Mouse (Mus musculus) adrenal gland, postnatal 14 days (tissue): ENCODE data around the gene Ndufaf2. TPM values are rescaled to one million over a fixed set of nuclear protein-coding genes. Genes with fewer than 3 reads are reported as not detected.
A peak's percentile ranks its signal among the peaks of the same experiment; 100 is the strongest.

ENCODE experiments used
- DNase-seq: peaks from one replicate; pipeline ENCODE4 v3.0.0; 2021; ENCODE audit warnings: mixed read lengths
- total RNA-seq: library from RNA; stranded (reverse); gene quantifications from 2 replicates; pipeline ENCODE4 v1.2.3, GENCODE M21; 2021

Ndufaf2 gene
- total RNA-seq, 1 experiment from 2014 or later = 40.5 TPM

- no peak for DNase-seq
Measured at GRCm38 (mm10) chr13:108032789-108033188, 125.6 kb downstream of the Ndufaf2 start.

GRCm38 (mm10) chr13:108025802-108026201 lies 132.6 kb downstream of the Ndufaf2 start:
- no peak for DNase-seq

DNA sequence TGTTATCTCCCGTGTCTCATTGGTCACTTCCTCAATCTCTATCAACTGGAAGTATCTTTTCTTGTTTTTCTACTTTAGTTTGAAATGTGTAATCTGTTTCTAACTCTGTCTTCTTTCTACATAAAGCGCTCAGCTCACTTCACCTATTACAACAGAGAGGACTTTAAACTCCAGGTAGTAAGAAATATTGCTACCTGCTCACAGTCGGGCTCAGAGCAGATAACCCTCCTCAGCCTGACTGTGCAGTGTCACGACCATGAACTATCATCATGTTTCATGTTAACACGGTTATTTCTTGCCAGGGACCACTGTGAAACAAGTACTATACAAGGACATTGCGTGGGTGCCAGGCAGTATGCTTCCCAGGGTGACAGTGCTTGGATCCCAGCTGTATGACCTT lies 141.1 kb downstream of the Ndufaf2 start:
- no peak for DNase-seq

DNA sequence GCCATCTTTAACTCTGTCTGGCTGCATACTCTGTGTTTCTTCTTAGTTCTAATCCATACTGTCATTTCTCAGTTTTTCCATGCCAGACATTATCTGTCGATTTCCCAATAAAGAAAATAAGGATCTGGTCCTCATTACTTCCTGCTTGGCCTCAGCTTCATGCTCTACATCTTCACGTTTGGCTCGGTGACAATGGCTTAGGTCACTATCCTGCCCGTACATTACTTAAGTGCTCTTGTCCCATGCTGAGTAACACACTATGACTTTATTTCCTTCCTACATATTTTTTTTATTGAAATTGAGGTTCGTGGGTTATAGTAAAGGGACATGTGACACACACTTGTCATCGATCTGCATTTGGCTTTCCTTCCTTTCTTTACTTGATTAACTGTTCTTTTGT lies 143.3 kb downstream of the Ndufaf2 start:
- DNase-seq = no peak

- no peak for DNase-seq
Measured at GRCm38 (mm10) chr13:108013839-108014238, 144.6 kb downstream of the Ndufaf2 start.

- DNase-seq = no peak
Measured at GRCm38 (mm10) chr13:108013110-108013509, 145.3 kb downstream of the Ndufaf2 start.

- no peak for DNase-seq
Measured at GRCm38 (mm10) chr13:108007861-108008260, 150.6 kb downstream of the Ndufaf2 start.

DNA sequence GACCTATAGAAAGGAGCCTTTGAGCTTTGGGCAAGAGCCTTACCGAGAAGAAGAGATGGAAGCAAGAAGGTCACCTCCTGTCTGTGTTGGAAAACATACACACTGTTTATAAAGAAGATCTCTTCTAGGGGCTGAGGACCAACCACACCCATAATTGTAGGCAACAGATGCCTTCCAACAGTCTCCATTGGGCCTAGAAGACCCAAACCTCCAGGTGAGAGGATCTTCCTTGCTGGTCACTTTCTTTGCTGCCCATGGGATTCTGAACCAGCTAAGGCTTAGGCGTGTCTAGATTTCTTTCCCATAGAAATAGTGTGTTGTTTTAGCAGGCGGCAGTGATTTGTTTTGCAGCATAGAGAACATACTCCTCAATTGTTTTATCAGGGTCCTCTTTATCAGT lies 162.1 kb downstream of the Ndufaf2 start:
- no peak for DNase-seq

- DNase-seq = no peak
Measured at GRCm38 (mm10) chr13:107995211-107995610, 163.2 kb downstream of the Ndufaf2 start.

DNA sequence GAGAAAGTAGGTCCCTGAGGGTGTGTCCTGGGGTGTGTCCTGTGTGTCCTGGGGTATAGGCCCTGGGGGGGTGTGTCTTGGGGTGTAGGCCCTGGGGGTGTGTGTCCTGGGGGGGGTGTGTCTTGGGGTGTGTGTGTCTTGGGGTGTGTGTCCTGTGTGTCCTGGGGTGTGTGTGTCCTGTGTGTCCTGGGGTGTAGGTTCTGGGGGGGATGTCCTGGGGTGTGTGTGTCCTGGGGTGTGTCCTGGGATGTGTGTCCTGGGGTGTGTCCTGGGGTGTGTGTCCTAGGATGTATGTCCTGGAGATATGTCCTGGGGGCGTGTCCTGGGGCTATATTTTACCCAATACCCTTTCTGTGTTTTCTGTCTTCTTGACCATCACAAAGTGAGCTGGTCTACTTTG lies 165.8 kb downstream of the Ndufaf2 start:
- DNase-seq = no peak

DNA sequence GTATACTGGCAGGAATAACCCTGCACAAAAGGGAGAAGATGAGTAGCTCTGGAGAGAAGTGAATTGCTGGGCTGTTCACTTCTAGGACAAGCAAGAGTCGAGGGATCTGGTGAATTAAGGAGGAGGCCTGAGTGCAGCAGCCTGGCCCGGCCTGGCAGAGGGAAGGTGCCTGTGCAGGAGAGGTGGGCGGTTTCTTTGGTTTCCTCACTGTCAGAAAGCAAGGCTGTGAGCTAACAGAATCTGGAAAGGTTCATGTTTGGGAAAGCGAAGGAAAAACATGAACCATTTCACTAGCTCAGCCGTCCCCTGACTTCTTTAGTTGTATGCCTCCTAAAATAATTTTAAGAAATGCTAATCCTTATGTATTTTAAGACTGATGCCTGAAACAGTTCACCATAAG lies 173.8 kb downstream of the Ndufaf2 start:
- no peak for DNase-seq

DNA sequence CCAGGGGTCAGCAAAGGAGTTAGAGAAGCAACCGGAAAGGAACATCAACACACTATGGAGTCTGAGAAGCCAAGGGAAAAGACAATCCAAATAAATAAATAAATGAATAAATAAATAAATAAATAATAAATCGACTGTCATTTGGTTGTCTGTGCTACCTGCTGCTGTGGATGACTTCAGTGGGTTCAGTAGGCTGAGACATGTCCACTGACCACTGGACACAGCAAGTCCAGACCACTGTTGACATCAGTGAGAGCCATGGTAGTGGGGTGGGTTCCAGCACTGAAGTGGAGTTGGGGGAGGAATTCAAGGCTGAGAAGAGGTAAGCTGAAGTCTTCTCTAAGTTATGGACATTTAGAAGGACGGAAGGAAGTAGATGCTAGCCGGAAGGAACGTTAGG lies 174.2 kb downstream of the Ndufaf2 start:
- no peak for DNase-seq

GRCm38 (mm10) chr13:107983231-107983847 lies 175.1 kb downstream of the Ndufaf2 start:
- DNase-seq = no peak

DNA sequence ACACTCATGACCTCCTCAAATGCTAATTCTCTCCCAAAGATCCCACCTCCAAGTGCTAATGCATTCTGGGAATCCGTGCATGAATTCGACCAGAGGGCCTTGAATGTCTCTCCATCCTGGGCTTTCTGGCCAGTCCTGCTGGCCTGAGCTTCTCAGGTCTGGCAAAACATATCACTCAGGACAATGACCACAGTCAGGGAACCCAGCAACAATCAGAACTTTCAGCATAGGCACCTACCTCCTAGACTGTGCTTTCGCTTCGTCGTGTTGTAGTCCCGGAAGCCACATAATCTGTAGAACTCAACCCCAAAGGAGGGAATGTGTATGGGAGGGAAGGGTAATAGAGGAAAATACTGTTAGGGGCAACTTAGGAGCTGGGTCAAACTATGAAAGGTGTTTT lies 179.0 kb downstream of the Ndufaf2 start:
- no peak for DNase-seq

DNA sequence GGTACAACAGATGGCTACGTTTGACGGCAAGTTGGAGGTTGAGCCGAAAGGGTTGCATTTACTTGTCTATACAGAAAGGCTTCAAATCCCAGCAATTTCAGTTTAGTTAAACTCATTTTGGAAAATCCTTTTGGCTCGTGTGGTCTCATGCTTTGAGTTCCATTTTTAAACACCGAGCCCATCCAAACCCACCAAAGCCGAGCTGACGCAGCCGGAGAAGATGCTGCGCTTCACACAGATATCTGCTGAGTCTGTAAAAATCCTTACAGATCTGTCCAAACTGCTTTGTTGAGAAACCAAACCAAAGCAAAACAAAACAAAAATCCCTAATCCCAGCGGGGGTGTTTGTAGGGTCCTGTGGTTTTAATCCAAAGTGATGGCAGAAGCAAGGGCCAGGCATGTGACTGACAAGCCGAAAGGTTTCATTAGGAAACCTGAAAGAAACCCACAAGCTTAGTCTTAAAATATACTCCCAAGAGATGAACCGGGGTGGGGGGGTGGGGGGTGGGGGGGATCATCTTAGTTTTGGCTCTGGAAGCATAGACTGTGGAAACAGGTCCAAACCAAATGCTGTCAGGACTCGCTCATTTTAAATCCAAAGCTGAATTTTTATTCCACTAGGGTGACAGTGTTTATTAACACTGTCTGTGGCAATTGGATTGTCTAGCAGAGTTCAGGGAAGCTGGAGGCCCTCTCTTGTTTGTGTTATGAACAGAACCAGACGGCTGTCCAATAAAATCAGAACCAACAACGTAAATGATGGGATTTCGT lies 181.4 kb downstream of the Ndufaf2 start:
- no peak for DNase-seq

DNA sequence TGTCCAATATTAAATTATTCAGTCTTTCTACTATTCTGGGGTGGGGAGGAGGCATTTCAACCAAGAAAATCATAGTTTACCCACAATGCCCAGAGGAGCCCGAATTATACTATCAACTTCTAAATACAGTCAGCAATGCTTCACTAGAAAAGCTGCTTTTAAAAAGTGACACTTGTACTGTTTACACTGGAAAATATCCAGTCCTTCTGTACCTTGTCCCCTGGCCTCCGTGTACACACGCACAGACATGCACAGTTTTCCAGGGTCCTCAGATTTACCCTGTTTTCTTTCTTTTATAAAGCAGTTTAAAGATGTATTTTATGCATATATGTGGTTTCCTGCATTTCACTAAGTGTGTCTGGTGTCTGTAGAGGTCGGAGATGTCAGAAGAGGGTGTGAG lies 186.0 kb downstream of the Ndufaf2 start:
- DNase-seq = no peak

- DNase-seq = no peak
Measured at GRCm38 (mm10) chr13:107971868-107972267, 186.6 kb downstream of the Ndufaf2 start.

- DNase-seq = no peak
Measured at GRCm38 (mm10) chr13:107970422-107971142, 187.8 kb downstream of the Ndufaf2 start.

DNA sequence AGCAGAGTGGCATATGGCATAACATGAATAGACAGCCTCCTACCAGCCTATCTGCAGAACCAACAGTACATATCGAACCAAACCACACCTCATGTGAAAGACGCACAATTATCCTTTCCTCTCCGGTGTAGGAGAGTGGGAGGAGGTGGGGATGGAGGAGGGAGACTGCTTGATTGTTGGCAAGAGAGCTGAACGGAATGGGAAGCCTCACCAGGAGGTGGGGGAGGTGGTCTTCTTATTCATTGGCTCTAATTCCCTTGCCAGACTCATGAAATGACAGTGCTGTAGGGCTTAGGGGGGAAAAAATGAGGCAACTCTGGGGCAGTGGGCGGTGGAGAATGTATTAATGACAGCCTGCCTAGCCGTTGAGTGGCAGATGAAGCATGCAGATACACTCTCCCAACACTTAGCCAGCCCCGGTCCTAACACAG lies 188.4 kb downstream of the Ndufaf2 start:
- DNase-seq = no peak

DNA sequence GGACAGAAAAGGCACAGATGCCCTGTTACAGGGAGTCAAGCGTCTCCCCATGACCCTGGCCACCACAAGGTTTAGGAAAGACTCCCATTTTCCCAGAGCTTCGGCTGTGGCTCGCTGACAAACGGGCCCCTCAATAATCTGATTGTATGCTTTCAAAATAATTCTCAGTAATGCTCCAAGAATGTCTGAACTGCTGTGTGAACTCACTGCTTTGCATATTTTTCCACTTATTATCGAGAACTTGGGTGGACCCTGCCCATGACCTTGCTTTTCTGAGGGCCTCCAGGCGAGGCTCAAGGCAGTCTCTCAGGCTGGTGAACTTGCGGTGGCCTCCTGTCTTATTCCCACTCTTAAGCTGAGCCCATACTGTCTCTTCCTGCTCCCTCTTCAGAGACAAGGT lies 193.8 kb downstream of the Ndufaf2 start:
- DNase-seq = no peak

GRCm38 (mm10) chr13:107963471-107963870 lies 195.0 kb downstream of the Ndufaf2 start:
- DNase-seq = no peak

DNA sequence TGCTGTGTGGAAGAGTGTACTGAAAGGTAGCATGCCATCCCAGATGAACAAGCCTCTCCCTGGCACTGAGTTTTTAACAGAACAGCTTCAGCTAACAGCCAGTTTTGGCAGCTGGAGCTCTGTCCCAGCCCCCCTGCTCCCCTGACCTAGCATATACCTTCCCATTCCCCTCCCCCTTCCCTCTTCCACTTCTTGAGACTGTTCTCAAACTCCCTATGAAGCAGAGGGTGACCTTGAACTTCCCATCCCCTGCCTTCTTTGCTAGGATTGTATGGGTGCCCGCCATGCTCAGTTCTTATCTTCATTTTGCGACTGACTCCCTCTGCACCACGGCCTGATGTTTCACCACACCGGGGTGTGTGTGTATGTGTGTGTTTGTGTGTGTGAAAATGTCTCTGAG lies 195.7 kb downstream of the Ndufaf2 start:
- DNase-seq = no peak

GRCm38 (mm10) chr13:107961972-107962371 lies 196.5 kb downstream of the Ndufaf2 start:
- peak; percentile 19 for DNase-seq
